Mouse (Mus musculus) heart, postnatal 0 days (tissue): Measurements from ENCODE around the gene Clcc1.

Experiments
- CTCF ChIP-seq: IDR thresholded peaks from 2 replicates; pipeline ENCODE4 v1.5.1; 2016; ENCODE audit warnings: antibody characterized with exemption, control low read depth, low read depth
- EP300 ChIP-seq: IDR thresholded peaks from 2 replicates; pipeline ENCODE4 v1.6.1; 2016; ENCODE audit warnings: antibody characterized with exemption, low read depth

- no peak for TF ChIP-seq CTCF
- no peak for TF ChIP-seq EP300
These were observed 27.3 kb downstream of the Clcc1 start for GRCm38 (mm10) chr3:108681004-108681403.
